Mouse (Mus musculus) MN1 (cell line): ENCODE measurements around the gene Btbd11.

Experiments used
- DNase-seq: peaks from one replicate; pipeline ENCODE4 v3.0.0-alpha.2; 2016; ENCODE audit warnings: low spot score

Btbd11 gene

GRCm38 (mm10) chr10:85479959-85480625 is 93.5 kb downstream of the Btbd11 start:
- no peak for DNase-seq

- no peak for DNase-seq
Measured at GRCm38 (mm10) chr10:85481106-85481505, 94.5 kb downstream of the Btbd11 start.

GRCm38 (mm10) chr10:85482064-85482473 is 95.5 kb downstream of the Btbd11 start:
- DNase-seq: no peak

GRCm38 (mm10) chr10:85482480-85482879 is 95.9 kb downstream of the Btbd11 start:
- DNase-seq: no peak

- DNase-seq: no peak
Measured at GRCm38 (mm10) chr10:85486456-85486855, 99.8 kb downstream of the Btbd11 start.

GRCm38 (mm10) chr10:85492583-85492982 is 106.0 kb downstream of the Btbd11 start:
- DNase-seq: no peak

- no peak for DNase-seq
Measured at GRCm38 (mm10) chr10:85496358-85496757, 109.7 kb downstream of the Btbd11 start.

GRCm38 (mm10) chr10:85496981-85497380 is 110.4 kb downstream of the Btbd11 start:
- no peak for DNase-seq

- no peak for DNase-seq
Measured at GRCm38 (mm10) chr10:85497931-85498330, 111.3 kb downstream of the Btbd11 start.

GRCm38 (mm10) chr10:85500573-85501155 is 114.0 kb downstream of the Btbd11 start:
- no peak for DNase-seq

- no peak for DNase-seq
Measured at GRCm38 (mm10) chr10:85501966-85502566, 115.5 kb downstream of the Btbd11 start.

- DNase-seq: no peak
Measured at GRCm38 (mm10) chr10:85502656-85503055, 116.0 kb downstream of the Btbd11 start.

- DNase-seq: no peak
Measured at GRCm38 (mm10) chr10:85503453-85503852, 116.8 kb downstream of the Btbd11 start.

- DNase-seq: no peak
Measured at GRCm38 (mm10) chr10:85507270-85508050, 120.8 kb downstream of the Btbd11 start.

- no peak for DNase-seq
Measured at GRCm38 (mm10) chr10:85508193-85508794, 121.7 kb downstream of the Btbd11 start.

GRCm38 (mm10) chr10:85509000-85509399 is 122.4 kb downstream of the Btbd11 start:
- DNase-seq: no peak

- no peak for DNase-seq
Measured at GRCm38 (mm10) chr10:85510329-85510728, 123.7 kb downstream of the Btbd11 start.

- DNase-seq: no peak
Measured at GRCm38 (mm10) chr10:85512808-85513207, 126.2 kb downstream of the Btbd11 start.

- DNase-seq: no peak
Measured at GRCm38 (mm10) chr10:85517223-85518110, 130.9 kb downstream of the Btbd11 start.

GRCm38 (mm10) chr10:85518111-85518409 is 131.4 kb downstream of the Btbd11 start:
- no peak for DNase-seq

- no peak for DNase-seq
Measured at GRCm38 (mm10) chr10:85522220-85522760, 135.7 kb downstream of the Btbd11 start.
